Comparison of ENCODE assay signal across 7 mouse cellular contexts in the genomic region with DNA sequence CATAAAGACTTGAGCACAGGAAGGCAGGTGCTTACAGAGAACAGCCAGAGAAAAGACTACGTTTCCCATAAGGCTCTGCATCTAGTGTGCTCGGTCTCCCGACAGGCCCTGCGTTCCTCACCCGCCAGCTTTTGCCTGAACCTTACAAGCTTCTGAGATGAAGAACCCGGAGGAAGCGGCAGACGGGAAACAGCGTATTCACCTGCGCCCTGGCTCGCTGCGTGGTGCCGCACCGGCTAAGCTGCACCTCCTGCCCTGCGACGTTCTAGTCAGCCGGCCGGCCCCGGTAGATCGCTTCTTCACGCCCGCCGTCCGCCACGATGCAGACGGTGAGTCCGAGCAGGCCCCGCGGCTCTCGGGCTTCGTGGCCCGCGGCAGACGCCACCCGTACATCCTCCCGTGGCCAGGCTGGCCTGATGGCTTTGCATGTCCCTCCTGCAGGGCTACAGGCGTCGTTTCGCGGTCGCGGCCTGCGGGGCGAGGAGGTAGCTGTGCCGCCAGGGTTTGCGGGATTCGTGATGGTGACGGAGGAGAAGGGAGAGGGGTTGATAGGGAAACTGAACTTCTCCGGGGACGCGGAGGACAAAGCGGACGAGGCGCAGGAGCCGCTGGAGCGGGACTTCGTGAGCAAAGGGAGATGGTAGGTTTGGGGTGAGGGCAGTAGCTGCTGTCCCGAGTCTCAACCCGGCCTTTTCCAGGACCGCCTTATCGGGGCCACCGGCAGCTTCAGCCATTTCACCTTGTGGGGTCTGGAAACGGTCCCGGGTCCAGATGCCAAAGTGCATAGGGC. TPM values are rescaled to one million over a fixed set of nuclear protein-coding genes. Genes with fewer than 3 reads are reported as not detected.
DNase-seq lines count a peak whose midpoint lies in the region; ATAC-seq lines count a peak whose summit lies in the region.

A gene (plus strand): TSS at position 122 of the 790 bp plus-strand sequence.

- peak within 1 kb of the TSS; percentile 68 for H3K4me3 ChIP-seq in intestine, embryonic 15.5 days (replicated peaks)
- H3K4me3 ChIP-seq in midbrain, embryonic 10.5 days: peak within 1 kb of the TSS; percentile 76

- peaks cover 12% of the 10 kb centered on the region for H3K4me1 ChIP-seq in intestine, embryonic 15.5 days (replicated peaks)
- H3K4me1 ChIP-seq in midbrain, embryonic 10.5 days: peaks cover 27% of the 10 kb centered on the region

- ATAC-seq in intestine, embryonic 15.5 days: peak; percentile 90

- no peaks in the 10 kb centered on the region for H3K27me3 ChIP-seq in intestine, embryonic 15.5 days (replicated peaks)
- H3K27me3 ChIP-seq in midbrain, embryonic 10.5 days (ENCODE audit: low read depth, poor library complexity, severe bottlenecking): no peaks in the 10 kb centered on the region

- H3K27ac ChIP-seq in intestine, embryonic 15.5 days: peak within 1 kb of the TSS; percentile 88
- peak within 1 kb of the TSS; percentile 92 for H3K27ac ChIP-seq in midbrain, embryonic 10.5 days (replicated peaks)

- peaks cover 26% of the 10 kb centered on the region for H3K36me3 ChIP-seq in intestine, embryonic 15.5 days
- H3K36me3 ChIP-seq in midbrain, embryonic 10.5 days: peaks cover 42% of the 10 kb centered on the region

- peak within 1 kb of the TSS; percentile 92 for H3K9ac ChIP-seq in intestine, embryonic 15.5 days

- H3K9me3 ChIP-seq in intestine, embryonic 15.5 days: no peaks in the 10 kb centered on the region
- H3K9me3 ChIP-seq in midbrain, embryonic 10.5 days (replicated peaks): no peaks in the 10 kb centered on the region

- peak within 1 kb of the TSS; percentile 93 for H3K4me2 ChIP-seq in intestine, embryonic 15.5 days (replicated peaks)

- intact Hi-C loops in gastrocnemius, postnatal 36 days (cut with DNase I): no loop called here
- intact Hi-C loops in left cerebral cortex, postnatal 25 days (cut with DNase I): loop anchor here (5.0 kb wide), 1 partner anchor 35 kb away; a partner anchor contains a TSS

- WGBS in intestine, embryonic 15.5 days: under 1% methylated on average over 64 of the region's 64 CpGs
- WGBS in midbrain, embryonic 10.5 days: under 1% methylated on average over 64 of the region's 64 CpGs

- DNase-seq in adrenal gland, adult 2 months: peak; percentile 85
- DNase-seq in embryo, embryonic 11 days: peak; percentile 91
- DNase-seq in gastrocnemius, postnatal 36 days: peak; percentile 42 to 46
- peak; percentile 86 to 92 for DNase-seq in left cerebral cortex, postnatal 25 days (ENCODE audit: low spot score in 2 of 2)
- DNase-seq in midbrain, embryonic 10.5 days (ENCODE audit: low spot score): peak; percentile 77
- peak; percentile 63 for DNase-seq in skeletal muscle tissue, adult 2 months (ENCODE audit: low read depth, low spot score)

RNA-seq across cellular contexts. Expression of the gene that starts here (rescaled TPM):
- 100 to 1,000 TPM; 109 to 147 TPM for total RNA-seq in adrenal gland, adult 2 months (2021)
- polyA plus RNA-seq in adrenal gland, adult 2 months (2012; rRNA removed): 97.9 and 99.7 TPM in 2 replicates
- 10 to 100 TPM; 35.8 to 38.6 TPM for total RNA-seq in gastrocnemius, postnatal 36 days (2021)
- polyA plus RNA-seq in intestine, embryonic 15.5 days (2015; fragmentation: Nextera tagmentation; extraction: Ambion mirVana): 128 and 149 TPM in 2 replicates
- total RNA-seq in left cerebral cortex, postnatal 25 days (2021): 10 to 100 TPM; 68.0 to 82.1 TPM
- 186 and 200 TPM in 2 replicates for polyA plus RNA-seq in midbrain, embryonic 10.5 days (2016; fragmentation: Nextera tagmentation; extraction: Ambion mirVana)

Comparison
In these comparisons a context has a peak if more than half of its experiments do, and no peak if none do; other contexts are left out.
1. Peak in every context shown above with its lines: DNase-seq, ATAC-seq, H3K4me3 ChIP-seq and H3K27ac ChIP-seq.